Mouse (Mus musculus): ENCODE results near the gene Slc35b4.

DNA sequence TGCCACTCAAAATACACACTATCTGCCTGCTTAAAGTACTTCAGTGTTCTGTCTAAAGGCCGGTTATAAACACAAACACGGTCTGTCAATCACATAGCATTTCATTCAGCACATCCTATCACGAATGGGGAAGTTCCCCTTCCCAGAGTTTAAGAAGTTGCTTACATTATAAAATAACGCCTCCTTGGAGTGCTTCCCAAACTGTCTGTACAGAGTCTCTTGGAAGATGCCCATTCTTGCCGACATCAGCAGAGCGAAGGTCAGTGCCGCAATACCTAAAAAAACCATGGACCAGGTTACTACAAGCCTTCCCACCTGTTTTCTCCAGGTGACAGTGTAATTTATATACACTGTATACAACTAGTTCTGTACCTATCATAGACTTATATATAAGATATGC lies 15.4 kb downstream of the Slc35b4 start:
- no peak for TF ChIP-seq POLR2A (IDR thresholded peaks at IDR 0.05; ENCODE audit: extremely low read depth, insufficient read depth, low read length)
- TF ChIP-seq CTCF (IDR thresholded peaks at IDR 0.05; ENCODE audit: extremely low read depth, insufficient read depth, low read length) = no peak
